Mouse (Mus musculus) layer of hippocampus, adult 2 months (tissue): Measurements from ENCODE around the gene Lpcat2. TPM values are rescaled to one million over a fixed set of nuclear protein-coding genes. Genes with fewer than 3 reads are reported as not detected.
"Not testable (repeated sequence)": the region's sequence is repeated elsewhere in the genome, so short reads cannot be mapped to it uniquely, and the experiment has no call there.

Experiments used
- DNase-seq, 2 experiments: peaks; one replicate each; pipeline ENCODE4 v3.0.0; 2022; ENCODE audit warnings: low spot score in 2 of 2
- H3K27ac ChIP-seq: fragments of 200-600 bp; 2 replicates; pipeline ENCODE4 v1.8.1; 2022
- H3K4me3 ChIP-seq: fragments of 200-600 bp; 2 replicates; pipeline ENCODE4 v1.8.1; 2022; ENCODE audit warnings: mild to moderate bottlenecking
- CTCF ChIP-seq: fragments of 200-600 bp; conservative IDR thresholded peaks from 2 replicates; pipeline ENCODE4 v1.8.1; 2022; ENCODE audit warnings: antibody characterized with exemption, mild to moderate bottlenecking, moderate library complexity
- total RNA-seq, 2 experiments: library from RNA; stranded (reverse); gene quantifications; 2 replicates each; pipeline ENCODE4 v1.2.3; 2021

Gene Lpcat2
- total RNA-seq, 2 experiments from 2014 or later, result 10.0 to 11.2 TPM

DNA sequence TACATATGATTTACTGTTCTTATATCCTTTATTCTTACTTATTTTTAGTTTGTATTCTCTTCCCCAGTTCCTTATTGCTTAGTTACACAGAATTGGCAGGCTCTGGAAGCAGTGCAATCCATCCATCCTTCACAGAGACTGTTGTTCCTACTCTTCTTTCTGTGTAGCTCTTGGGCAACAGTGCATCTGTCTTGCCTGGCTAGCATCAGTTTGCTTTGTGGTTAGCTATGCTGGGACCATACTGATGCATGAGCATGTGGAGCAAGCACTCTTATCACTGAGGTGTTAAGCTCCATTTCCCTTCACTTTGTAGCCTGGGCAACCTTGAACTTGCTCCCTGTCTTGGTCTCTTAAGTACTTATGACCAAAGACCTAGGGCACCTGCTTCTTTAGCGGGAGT is 6.8 kb downstream of the Lpcat2 start:
- H3K4me3 ChIP-seq, result no peak overlapping the region
- DNase-seq, result no peak
- no peak overlapping the region for H3K27ac ChIP-seq
- no peak for TF ChIP-seq CTCF

DNA sequence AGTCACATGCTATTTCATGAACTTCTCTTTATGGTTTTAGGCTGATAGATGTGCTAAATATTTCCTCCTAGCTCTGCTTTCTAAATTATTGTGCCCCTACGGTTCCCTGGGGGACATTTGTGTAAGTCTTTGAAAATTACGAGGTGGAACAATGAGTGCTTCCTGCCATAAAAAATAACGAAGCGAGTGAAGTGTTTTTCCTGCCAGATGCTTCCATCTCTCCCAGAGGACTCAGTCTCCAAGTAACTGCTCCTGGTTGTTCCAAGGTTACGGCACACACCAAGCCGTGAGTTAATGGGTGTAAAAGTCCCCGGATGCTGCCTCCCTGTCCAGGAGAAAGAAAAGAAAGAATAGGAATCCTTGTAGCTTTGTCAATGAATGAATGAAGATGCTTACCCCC is 15.1 kb downstream of the Lpcat2 start:
- Histone ChIP-seq H3K27ac (no peak overlapping the region), H3K4me3 (no peak overlapping the region)
- no peak for TF ChIP-seq CTCF
- no peak for DNase-seq

DNA sequence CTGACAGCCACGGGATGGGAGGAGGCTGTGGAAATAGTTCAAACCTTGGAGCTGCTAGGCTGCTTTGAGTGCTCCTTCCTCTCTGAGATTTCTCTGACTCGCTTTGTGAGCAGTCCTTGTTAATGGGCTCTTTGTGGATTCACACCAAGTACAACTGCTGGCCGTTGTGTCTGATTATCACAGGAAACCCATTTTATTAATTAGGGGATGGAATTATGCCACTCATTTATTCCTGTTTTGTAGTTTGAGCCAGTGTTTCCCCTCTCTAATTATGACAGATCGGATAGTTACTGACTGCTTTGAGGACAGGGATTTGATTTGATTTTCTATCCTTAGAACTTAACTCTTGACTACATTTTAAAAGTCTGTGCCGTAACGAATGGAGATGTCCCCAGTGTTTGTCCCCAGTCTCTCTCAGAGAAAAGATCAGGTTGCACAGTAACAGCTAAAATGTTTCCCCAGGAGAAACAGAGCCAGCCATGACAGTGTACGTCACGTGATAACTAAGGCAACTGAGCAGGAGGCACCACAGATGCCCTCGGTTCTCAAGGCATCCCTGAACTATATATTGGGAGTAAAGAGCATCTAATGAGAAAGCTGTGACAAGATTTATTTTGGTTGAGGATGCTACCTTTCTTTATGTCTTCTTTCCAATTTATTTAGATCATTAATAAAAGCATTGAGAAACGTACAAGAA is 17.1 kb downstream of the Lpcat2 start:
- TF ChIP-seq CTCF, result no peak
- H3K27ac ChIP-seq, result no peak overlapping the region
- no peak for DNase-seq
- H3K4me3 ChIP-seq, result no peak overlapping the region

DNA sequence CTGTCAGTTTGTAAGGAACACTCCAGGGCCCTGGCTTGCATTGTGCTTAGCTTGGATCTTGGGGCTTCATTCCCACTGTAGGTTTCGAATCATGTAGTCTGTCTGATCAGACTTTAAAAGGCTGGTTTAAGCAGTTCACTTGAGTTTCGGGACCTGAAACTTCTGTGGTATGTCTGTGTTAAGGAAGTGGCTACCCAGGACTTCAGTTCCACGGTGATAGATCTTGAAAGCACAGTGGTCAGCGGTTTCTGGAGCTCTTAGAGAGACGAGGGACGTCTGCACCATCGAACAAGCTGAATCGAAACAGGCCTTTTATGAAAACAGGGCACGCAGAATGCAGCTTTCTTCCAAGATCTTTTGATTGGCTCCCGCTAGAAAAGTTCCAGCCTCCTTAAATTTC is 20.7 kb downstream of the Lpcat2 start:
- H3K27ac ChIP-seq, result no peak overlapping the region
- no peak for DNase-seq
- no peak for TF ChIP-seq CTCF
- H3K4me3 ChIP-seq, result no peak overlapping the region

DNA sequence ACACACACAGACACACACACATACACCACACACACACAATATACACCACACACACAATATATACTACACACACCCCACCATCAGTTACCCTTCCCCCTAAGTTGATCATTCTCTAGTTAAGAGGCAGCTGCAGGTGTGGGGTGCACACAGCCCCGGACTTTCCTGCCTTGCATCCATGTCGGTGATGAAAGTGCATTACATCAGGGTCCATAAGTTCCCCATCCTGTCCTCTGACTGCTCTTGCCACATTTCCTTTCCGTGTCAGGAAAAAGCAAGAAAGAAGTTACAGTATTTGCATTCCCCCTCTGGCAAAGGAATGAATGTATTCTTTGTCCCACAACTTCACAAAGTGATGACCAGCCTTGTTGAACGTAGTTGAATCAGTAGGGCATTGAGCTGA is 26.1 kb downstream of the Lpcat2 start:
- no peak for DNase-seq
- no peak for TF ChIP-seq CTCF
- H3K27ac ChIP-seq, result no peak overlapping the region
- no peak overlapping the region for H3K4me3 ChIP-seq

DNA sequence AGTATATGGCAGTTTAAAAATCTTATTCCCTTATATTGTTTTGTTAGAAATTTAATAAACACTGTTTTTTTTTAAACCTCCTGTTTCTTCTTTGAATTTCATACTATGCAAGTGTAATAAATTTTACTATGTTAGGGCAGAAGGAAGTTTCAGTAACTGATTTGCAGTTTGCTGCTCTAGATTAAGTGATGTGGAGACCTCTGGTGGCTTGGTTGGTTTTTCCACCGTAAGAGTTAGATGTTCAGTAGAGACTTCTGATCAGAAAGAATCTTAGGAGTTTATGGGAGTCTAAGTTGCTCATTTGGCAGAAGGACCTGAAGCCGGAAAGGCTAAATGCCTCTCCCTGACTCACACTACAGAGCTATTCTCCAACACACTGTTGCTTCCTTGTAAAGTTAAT is 28.6 kb downstream of the Lpcat2 start:
- DNase-seq, result peak in 1 of 2 experiments; percentile 36
- Histone ChIP-seq H3K27ac (no peak overlapping the region), H3K4me3 (no peak overlapping the region)
- peak; percentile 78 for TF ChIP-seq CTCF

DNA sequence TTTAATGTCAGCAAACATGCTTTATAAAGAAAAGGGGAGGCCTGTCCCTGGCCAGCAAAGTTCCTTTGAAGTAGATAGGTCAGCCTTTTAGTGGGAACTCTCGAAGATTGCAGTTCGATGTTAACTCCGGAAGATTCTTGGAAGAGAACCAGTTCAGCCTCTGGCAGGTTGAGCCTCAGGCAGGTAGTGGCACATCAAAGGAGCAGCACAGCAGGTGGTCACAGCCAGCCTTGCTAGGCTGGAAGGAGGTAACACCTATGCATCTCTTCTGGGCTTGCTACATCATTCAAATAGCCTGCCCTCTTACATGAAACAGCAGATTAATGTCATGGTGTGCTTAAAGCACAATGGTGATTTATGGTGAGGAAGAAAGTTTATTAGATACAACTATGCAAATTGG is 37.1 kb downstream of the Lpcat2 start:
- H3K27ac ChIP-seq, result not testable (repeated sequence)

DNA sequence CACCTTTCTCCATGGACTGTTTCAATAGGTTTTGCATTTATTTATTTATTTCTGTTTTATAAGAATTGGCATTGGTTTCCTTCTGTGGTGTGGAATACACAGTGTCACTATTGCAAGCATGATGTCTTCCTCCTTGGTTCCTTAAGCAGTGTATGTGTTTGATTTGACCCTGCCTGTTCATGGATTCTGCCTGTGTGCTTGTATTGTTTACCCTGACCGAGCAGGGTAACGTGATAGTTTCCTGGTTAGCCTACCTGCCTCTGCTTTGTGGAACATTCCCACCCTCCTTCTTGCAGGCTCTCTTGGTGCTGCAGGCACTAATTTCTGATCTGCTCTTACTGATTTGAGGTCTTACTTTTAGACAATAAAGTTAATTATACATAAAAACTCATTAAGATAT is 38.7 kb downstream of the Lpcat2 start:
- no peak for TF ChIP-seq CTCF
- no peak for DNase-seq
- Histone ChIP-seq H3K27ac (no peak overlapping the region), H3K4me3 (no peak overlapping the region)

More for the DNA sequence above, 37.1 kb downstream of the Lpcat2 start:
- not testable (repeated sequence) for H3K4me3 ChIP-seq, DNase-seq

DNA sequence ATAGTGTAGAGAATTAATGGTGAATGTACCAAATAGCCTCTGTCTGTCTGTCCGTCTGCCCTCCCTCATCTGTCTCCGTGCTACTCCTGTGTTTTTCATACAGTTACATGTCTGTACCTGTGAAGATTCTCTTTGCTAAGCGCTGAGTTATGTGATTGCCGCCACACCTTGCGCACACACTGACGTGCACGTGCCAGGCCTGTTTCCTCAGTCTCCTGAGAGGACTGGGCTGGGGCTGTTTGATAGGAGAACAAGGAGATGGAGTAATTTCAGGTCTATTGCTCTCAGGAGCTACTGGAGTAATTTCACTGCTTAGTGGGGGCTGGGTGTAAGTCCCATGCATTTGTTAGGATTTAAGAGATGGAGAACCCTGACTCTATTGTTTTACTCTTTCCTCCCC is 39.9 kb downstream of the Lpcat2 start:
- TF ChIP-seq CTCF, result no peak
- no peak for DNase-seq
- Histone ChIP-seq H3K4me3 (no peak overlapping the region), H3K27ac (no peak overlapping the region)

DNA sequence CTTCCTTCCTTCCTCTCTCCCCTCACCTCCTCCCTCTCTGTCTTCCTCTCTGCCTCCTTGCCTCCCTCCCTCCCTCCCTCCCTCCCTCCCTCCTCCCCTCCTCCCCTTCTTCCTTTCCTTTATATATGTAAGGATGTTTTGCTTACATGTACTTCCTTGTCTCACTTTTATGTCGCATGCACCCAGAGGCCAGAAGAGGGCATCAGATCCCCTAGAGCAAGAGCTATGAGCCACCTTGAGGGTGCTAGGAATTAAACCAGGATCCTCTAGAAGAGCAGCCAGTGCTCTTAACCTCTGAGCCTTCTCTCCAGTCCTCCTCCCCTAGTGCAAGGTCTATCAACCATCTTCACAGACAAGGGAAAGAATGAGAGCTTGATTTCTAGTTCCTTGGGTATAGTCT is 40.9 kb downstream of the Lpcat2 start:
- no peak overlapping the region for H3K27ac ChIP-seq
- no peak for TF ChIP-seq CTCF
- DNase-seq, result no peak

DNA sequence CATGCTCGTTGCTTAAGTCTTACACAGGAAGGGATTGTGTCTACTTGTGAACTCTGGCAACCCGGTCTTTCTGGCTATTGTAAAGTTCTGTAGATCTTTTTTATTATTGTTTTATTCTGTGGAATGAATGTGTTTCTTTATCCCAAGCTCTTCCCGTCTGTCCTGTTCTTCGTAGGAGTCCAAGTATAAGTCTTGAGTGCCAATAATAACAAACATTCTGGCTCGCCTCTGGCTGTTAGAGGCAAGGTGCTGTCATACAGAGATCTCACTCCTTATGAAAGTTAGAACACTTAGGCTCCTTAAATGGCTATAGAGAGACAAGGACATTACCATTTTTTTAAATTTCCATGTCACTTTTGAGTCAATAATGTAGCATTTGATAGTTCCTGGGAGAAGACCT is 41.5 kb downstream of the Lpcat2 start:
- DNase-seq, result no peak
- Histone ChIP-seq H3K27ac (no peak overlapping the region), H3K4me3 (no peak overlapping the region)
- TF ChIP-seq CTCF, result no peak

More for the DNA sequence above, 40.9 kb downstream of the Lpcat2 start:
- no peak overlapping the region for H3K4me3 ChIP-seq

DNA sequence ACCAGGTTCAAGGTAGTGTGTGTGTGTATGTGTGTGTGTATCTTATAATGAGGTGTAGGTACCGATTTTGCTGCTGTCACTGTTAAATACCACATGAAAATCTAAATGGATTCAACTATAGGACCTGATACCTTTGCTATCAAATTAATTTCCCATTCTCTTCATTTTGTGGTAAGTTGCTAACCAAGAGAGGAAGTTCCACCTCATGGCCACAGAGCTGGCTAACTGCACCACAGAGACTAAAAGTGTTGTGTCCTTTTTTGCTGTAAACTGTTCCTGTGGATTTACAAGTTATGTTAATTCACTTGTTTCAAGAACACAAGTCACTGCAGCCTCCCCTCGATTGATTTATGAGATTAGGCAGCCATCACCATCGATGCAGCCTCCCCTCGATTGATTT is 42.7 kb downstream of the Lpcat2 start:
- TF ChIP-seq CTCF, result no peak
- H3K4me3 ChIP-seq, result no peak overlapping the region
- H3K27ac ChIP-seq, result no peak overlapping the region
- DNase-seq, result no peak

DNA sequence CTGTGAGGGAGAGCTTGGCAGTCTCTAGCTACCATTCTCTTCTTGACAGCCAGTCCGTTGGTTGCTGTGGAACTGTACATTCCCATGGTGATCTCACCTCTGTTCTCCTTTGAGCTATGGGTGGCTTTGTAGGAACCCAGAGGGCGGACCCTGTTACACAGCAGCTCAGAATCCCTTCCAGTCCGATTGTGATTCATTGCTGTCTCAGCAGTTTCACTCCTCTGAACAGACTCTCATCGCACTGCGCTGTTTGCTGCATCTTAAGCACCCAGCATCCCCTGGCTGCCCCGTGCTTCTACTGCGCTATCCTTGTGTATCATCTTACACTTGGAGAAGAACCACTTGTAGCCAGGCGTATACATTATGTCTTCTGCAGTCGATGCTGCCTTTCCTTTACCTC is 44.5 kb downstream of the Lpcat2 start:
- no peak for TF ChIP-seq CTCF
- DNase-seq, result no peak
- Histone ChIP-seq H3K4me3 (no peak overlapping the region), H3K27ac (no peak overlapping the region)

DNA sequence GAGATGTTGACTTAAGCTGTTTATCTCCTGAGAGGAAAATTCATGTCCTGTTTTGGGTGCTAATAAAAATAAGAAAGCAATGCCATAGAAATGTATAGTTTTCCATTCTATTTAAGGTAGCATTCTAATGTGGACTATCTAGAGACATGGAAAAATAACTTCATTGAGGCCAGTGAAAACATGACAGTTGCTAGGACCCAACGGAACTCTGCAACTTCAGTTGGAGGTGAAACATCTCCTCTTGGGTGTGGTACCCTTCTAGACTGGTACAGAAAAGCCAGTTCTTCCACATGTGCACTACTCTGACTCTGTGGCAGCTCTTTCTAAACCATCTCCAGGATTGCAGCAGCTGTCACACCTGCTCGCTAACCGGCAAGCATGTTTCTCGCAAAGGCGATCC is 46.0 kb downstream of the Lpcat2 start, which contains the start of gene Capns2:
Gene Capns2 (plus strand): TSS at position 301 of the 400 bp plus-strand sequence.
- DNase-seq, result no peak
- Histone ChIP-seq H3K4me3 (no peak within 1 kb of the TSS), H3K27ac (no peak within 1 kb of the TSS)
- TF ChIP-seq CTCF, result no peak
